Mouse (Mus musculus): ENCODE measurements around the gene Smdt1.
"Not testable (repeated sequence)": the region's sequence is repeated elsewhere in the genome, so short reads cannot be mapped to it uniquely, and the experiment has no call there.

DNA sequence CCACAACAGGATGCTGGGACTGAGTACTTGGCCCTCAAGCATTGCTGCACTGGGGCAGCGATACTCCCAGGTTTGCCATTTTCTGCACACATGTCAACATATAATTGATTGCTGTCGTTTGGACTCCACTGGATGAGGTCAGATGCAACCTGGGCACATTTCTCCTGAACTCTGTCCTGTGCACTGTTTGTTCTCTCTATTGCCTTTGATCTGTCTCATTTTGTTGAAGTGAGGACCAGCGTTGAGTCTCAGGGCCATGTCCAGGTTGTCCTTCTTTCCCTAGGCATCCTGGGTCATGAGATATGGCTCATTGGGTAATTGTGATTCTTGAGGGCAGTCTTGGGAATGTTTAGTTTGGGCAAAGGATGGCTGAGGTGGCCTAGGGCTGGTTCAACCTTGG, 57.2 kb downstream of the Smdt1 start:
- TF ChIP-seq CTCF, EP300 (IDR thresholded peaks at IDR 0.05; ENCODE audit: low read depth): not testable (repeated sequence)
